Mouse (Mus musculus) midbrain, embryonic 12.5 days (tissue): ENCODE data around the gene Rhd. TPM values are rescaled to one million over a fixed set of nuclear protein-coding genes. Genes with fewer than 3 reads are reported as not detected.

Source experiments
- ATAC-seq: fragments of 200-750 bp; cut with Nextera tagmentation; 2 replicates; pipeline ENCODE4 v1.8.0; 2017; ENCODE audit warnings: low read depth, moderate TSS enrichment, moderate library complexity; ENCODE audit not compliant: low FRiP score
- H3K27ac ChIP-seq: fragments of 300-500 bp; sonication (generic); replicated peaks from 2 replicates; pipeline ENCODE4 v1.5.1; 2016; ENCODE audit warnings: mild to moderate bottlenecking
- H3K27me3 ChIP-seq: fragments of 300-500 bp; sonication (generic); 2 replicates; pipeline ENCODE4 v1.6.1; 2016; ENCODE audit warnings: mild to moderate bottlenecking
- H3K36me3 ChIP-seq: fragments of 300-500 bp; sonication (generic); 2 replicates; pipeline ENCODE4 v1.6.1; 2016
- H3K4me1 ChIP-seq: fragments of 300-500 bp; sonication (generic); 2 replicates; pipeline ENCODE4 v1.6.1; 2016
- H3K4me2 ChIP-seq: fragments of 300-500 bp; sonication (generic); replicated peaks from 2 replicates; pipeline ENCODE4 v1.6.1; 2016; ENCODE audit warnings: mild to moderate bottlenecking, moderate library complexity
- H3K4me3 ChIP-seq: fragments of 300-500 bp; sonication (generic); 2 replicates; pipeline ENCODE4 v1.5.1; 2016; ENCODE audit warnings: mild to moderate bottlenecking
- H3K9ac ChIP-seq: fragments of 300-500 bp; sonication (generic); replicated peaks from 2 replicates; pipeline ENCODE4 v1.6.1; 2016; ENCODE audit warnings: mild to moderate bottlenecking, moderate library complexity
- H3K9me3 ChIP-seq: fragments of 300-500 bp; sonication (generic); 2 replicates; pipeline ENCODE4 v1.6.1; 2016; ENCODE audit warnings: mild to moderate bottlenecking
- WGBS: fragments of 180-500 bp; shearing (Covaris S2); methylation state at CpG from one replicate; pipeline ENCODE4 v1.1.7; 2016; 5-methylcytosine and 5-hydroxymethylcytosine counted together
- polyA plus RNA-seq: library from polyadenylated mRNA; unstranded; fragments of >200 nt; fragmentation: Nextera tagmentation; extraction: Ambion mirVana; gene quantifications from 2 replicates; pipeline ENCODE4 v1.2.1, GENCODE M21; 2016

Gene Rhd
- polyA plus RNA-seq, 1 experiment from 2014 or later = 8.9 TPM

- Histone ChIP-seq H3K4me1 (peaks cover 8% of the 10 kb centered on the region), H3K27ac (no peak overlapping the region), H3K9ac (no peak overlapping the region), H3K36me3 (no peaks in the 10 kb centered on the region), H3K4me3 (no peak overlapping the region), H3K9me3 (no peaks in the 10 kb centered on the region), H3K27me3 (peaks cover 50% of the 10 kb centered on the region), H3K4me2 (no peak overlapping the region)
- 56% methylated on average over 27 of the region's 27 CpGs for WGBS
- no peak for ATAC-seq
Measured at GRCm38 (mm10) chr4:134943758-134944538, 79.6 kb downstream of the Rhd start.

Other genes with a start within 250 kb of the Rhd start
- 5.4 and 6.5 TPM in 2 replicates for gene Man1c1, start 160.2 kb upstream of the Rhd start, polyA plus RNA-seq
- 5.7 and 6.0 TPM in 2 replicates for gene Ldlrap1, start 96.5 kb upstream of the Rhd start, polyA plus RNA-seq
- 84.7 and 95.0 TPM in 2 replicates for gene Maco1, start 11.2 kb upstream of the Rhd start, polyA plus RNA-seq
- 164 and 167 TPM in 2 replicates for gene Tmem50a, start 50.5 kb downstream of the Rhd start, polyA plus RNA-seq
- 525 and 549 TPM in 2 replicates for gene Rsrp1, start 59.1 kb downstream of the Rhd start, polyA plus RNA-seq
- 74.0 and 76.5 TPM in 2 replicates for gene Syf2, start 66.4 kb downstream of the Rhd start, polyA plus RNA-seq